Mouse (Mus musculus): ENCODE data around the gene AC109138.7.

The AC109138.7 gene

GRCm38 (mm10) chr19:4214071-4214770, at the start of gene AC109138.7, which contains the start of gene Clcf1:
TSS of gene AC109138.7 (plus strand) at chr19:4214357.
TSS of gene Clcf1 (plus strand) at chr19:4214238.
- in situ Hi-C loops (cut with MboI; ENCODE audit: unreplicated experiment in 2 of 2): no loop called here

- in situ Hi-C loops (cut with MboI; ENCODE audit: unreplicated experiment in 2 of 2): loop anchor here (5.0 kb wide), 1 partner anchor 38 kb away; the partner anchor contains the start of gene Rad9a (in 2 of the 2)
Measured at GRCm38 (mm10) chr19:4164721-4165120, 49.4 kb upstream of the AC109138.7 start.

- in situ Hi-C loops (cut with MboI; ENCODE audit: unreplicated experiment in 2 of 2): loop anchor here (5.0 kb wide), 1 partner anchor 35 kb away; the partner anchor contains the start of gene Rad9a (in 2 of the 2)
Measured at GRCm38 (mm10) chr19:4166678-4167476, 47.3 kb upstream of the AC109138.7 start.

GRCm38 (mm10) chr19:4169378-4169784, 44.8 kb upstream of the AC109138.7 start:
- in situ Hi-C loops (cut with MboI; ENCODE audit: unreplicated experiment in 2 of 2): loop anchor here (5.0 kb wide), 1 partner anchor 33 kb away; the partner anchor contains the start of gene Rad9a (in 2 of the 2)

GRCm38 (mm10) chr19:4169810-4170209, 44.3 kb upstream of the AC109138.7 start:
- in situ Hi-C loops (cut with MboI; ENCODE audit: unreplicated experiment in 2 of 2): loop anchor here (5.0 kb wide), 1 partner anchor 32 kb away; the partner anchor contains the start of gene Rad9a (in 2 of the 2)

GRCm38 (mm10) chr19:4170723-4171392, 43.3 kb upstream of the AC109138.7 start:
- in situ Hi-C loops (cut with MboI; ENCODE audit: unreplicated experiment in 2 of 2): no loop called here

GRCm38 (mm10) chr19:4171393-4172290, 42.5 kb upstream of the AC109138.7 start:
- in situ Hi-C loops (cut with MboI; ENCODE audit: unreplicated experiment in 2 of 2): no loop called here

GRCm38 (mm10) chr19:4172925-4173324, 41.2 kb upstream of the AC109138.7 start:
- in situ Hi-C loops (cut with MboI; ENCODE audit: unreplicated experiment in 2 of 2): no loop called here

GRCm38 (mm10) chr19:4175368-4175947, 38.7 kb upstream of the AC109138.7 start, which contains the start of gene Carns1:
TSS of gene Carns1 (minus strand) at chr19:4175479.
- in situ Hi-C loops (cut with MboI; ENCODE audit: unreplicated experiment in 2 of 2): no loop called here

GRCm38 (mm10) chr19:4180411-4180810, 33.7 kb upstream of the AC109138.7 start:
- in situ Hi-C loops (cut with MboI; ENCODE audit: unreplicated experiment in 2 of 2): no loop called here

GRCm38 (mm10) chr19:4181892-4182291, 32.3 kb upstream of the AC109138.7 start:
- in situ Hi-C loops (cut with MboI; ENCODE audit: unreplicated experiment in 2 of 2): no loop called here

GRCm38 (mm10) chr19:4183689-4184088, 30.5 kb upstream of the AC109138.7 start:
- in situ Hi-C loops (cut with MboI; ENCODE audit: unreplicated experiment in 2 of 2): no loop called here

- in situ Hi-C loops (cut with MboI; ENCODE audit: unreplicated experiment in 2 of 2): no loop called here
Measured at GRCm38 (mm10) chr19:4184976-4185975, 28.9 kb upstream of the AC109138.7 start.

GRCm38 (mm10) chr19:4187303-4187702, 26.9 kb upstream of the AC109138.7 start:
- in situ Hi-C loops (cut with MboI; ENCODE audit: unreplicated experiment in 2 of 2): no loop called here

- in situ Hi-C loops (cut with MboI; ENCODE audit: unreplicated experiment in 2 of 2): no loop called here
Measured at GRCm38 (mm10) chr19:4189051-4189620, 25.0 kb upstream of the AC109138.7 start.

- in situ Hi-C loops (cut with MboI; ENCODE audit: unreplicated experiment in 2 of 2): no loop called here
Measured at GRCm38 (mm10) chr19:4190831-4191334, 23.3 kb upstream of the AC109138.7 start, which contains the start of gene Tbc1d10c. TSS of gene Tbc1d10c (minus strand) at chr19:4191284.

- in situ Hi-C loops (cut with MboI; ENCODE audit: unreplicated experiment in 2 of 2): no loop called here
Measured at GRCm38 (mm10) chr19:4191528-4192250, 22.5 kb upstream of the AC109138.7 start, which contains the start of gene Ppp1ca. TSS of gene Ppp1ca (plus strand) at chr19:4192065.

Measured in v-Abl transformed pro-B cells (cell line).